Mouse (Mus musculus) olfactory bulb, adult 2 months (tissue): Measurements from ENCODE around the gene Prpf6.

Experiments
- CTCF ChIP-seq: fragments of 200-500 bp; IDR thresholded peaks from 2 replicates; pipeline ENCODE4 v1.5.1; 2012; ENCODE audit warnings: low read depth, mild to moderate bottlenecking, low read length, moderate library complexity; ENCODE audit not compliant: insufficient read depth
- POLR2A ChIP-seq: fragments of 200-500 bp; IDR thresholded peaks from 2 replicates; pipeline ENCODE4 v1.6.1; 2012; ENCODE audit warnings: mild to moderate bottlenecking, low read depth, low read length, moderate library complexity; ENCODE audit not compliant: insufficient read depth

DNA sequence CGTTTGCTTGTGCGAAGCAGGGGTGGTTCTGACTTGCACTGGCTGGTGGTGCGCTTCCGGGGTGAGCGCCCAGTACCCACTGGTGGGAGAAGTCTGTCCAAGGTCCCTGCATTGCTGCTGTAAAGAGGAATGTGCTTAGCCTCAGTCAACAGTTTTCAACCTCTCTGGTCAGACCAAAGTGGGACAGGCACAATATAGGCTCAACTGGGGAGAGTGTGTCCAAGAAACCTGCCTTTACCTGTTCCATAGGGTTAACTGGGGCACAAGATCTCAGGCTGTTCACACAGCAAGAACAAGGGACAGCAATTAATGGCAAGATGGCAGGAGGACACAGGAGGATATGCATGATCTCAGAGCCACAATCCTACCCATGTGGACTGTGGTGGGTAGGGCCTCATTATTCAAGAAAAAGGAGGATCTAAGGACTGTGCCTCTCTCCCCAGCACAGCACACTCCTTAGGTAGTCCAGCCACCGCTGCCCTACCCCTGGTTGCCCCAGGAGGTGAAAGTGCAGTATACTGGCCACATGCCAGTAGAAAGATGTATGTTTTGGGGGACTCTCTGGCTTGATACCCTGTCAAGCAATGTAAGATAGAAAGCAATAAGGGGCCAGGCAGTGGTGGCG, 16.6 kb upstream of the Prpf6 start:
- TF ChIP-seq CTCF, result no peak
- TF ChIP-seq POLR2A, result no peak
